In the genomic region with DNA sequence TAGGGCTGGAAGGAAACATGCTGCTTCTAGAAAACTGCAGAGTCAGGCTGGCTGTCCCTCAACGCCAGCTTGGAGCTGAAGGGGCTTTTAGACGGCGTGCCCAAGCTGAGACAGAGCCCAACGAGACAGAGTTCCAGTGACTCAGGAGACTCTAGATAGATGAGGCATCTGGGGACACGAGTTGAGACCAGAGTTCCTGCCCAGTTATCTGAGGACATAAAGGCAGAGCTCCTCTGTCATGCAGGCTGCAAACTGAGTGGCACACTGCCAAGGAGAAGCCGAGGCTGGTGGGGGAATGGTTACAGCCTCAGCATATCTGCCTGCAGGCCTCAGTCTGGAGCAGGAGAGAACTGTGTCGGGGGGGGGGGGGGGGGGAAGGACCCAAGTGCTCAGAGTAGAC, we compare ENCODE assay signal across 9 mouse cellular contexts.
DNase-seq lines count a peak whose midpoint lies in the region; ATAC-seq and TF ChIP-seq lines count a peak whose summit lies in the region.
"Had no signal": no experiment of that assay in that cellular context is flagged by ENCODE, and none has a peak within 500 bp of the region (broad histone marks: within the 10 kb centered on the region; RNA-seq: fewer than 3 reads in every experiment).

No protein-coding gene starts in this region.

- H3K27me3 ChIP-seq in forebrain, embryonic 16.5 days (replicated peaks; ENCODE audit: control insufficient read depth, insufficient read depth, low read length): no peaks in the 10 kb centered on the region
- no peaks in the 10 kb centered on the region for H3K27me3 ChIP-seq in heart, embryonic 16.5 days (ENCODE audit: control insufficient read depth, insufficient read depth, low read length)
- no peaks in the 10 kb centered on the region for H3K27me3 ChIP-seq in lung, embryonic 14.5 days (ENCODE audit: insufficient read depth, low read length)
- H3K27me3 ChIP-seq in thymus, adult 2 months (ENCODE audit: control insufficient read depth, insufficient read depth, low read length): no peaks in the 10 kb centered on the region
- H3K27me3 ChIP-seq: limb, embryonic 12.5 days had no signal

- H3K27ac ChIP-seq in forebrain, embryonic 16.5 days (ENCODE audit: low read length): no peak overlapping the region
- no peak overlapping the region for H3K27ac ChIP-seq in heart, embryonic 16.5 days (ENCODE audit: low read length)
- no peak overlapping the region; the same call in 1 of the 2 replicates for H3K27ac ChIP-seq in layer of hippocampus, adult 2 months
- H3K27ac ChIP-seq in lung, embryonic 14.5 days (ENCODE audit: low read depth): no peak overlapping the region; the same call in 1 of the 2 replicates
- H3K27ac ChIP-seq in thymus, adult 2 months (ENCODE audit: control insufficient read depth, insufficient read depth, low read length): no peak overlapping the region
- H3K27ac ChIP-seq: limb, embryonic 12.5 days had no signal

- ATAC-seq in forebrain, embryonic 16.5 days: peak; percentile 81
- peak; percentile 86 for ATAC-seq in heart, embryonic 16.5 days (replicated peaks; ENCODE audit: extremely low read depth, insufficient read depth, low FRiP score)
- ATAC-seq in lung, embryonic 14.5 days (ENCODE audit: insufficient read depth): peak; percentile 90

- H3K4me1 ChIP-seq in forebrain, embryonic 16.5 days (replicated peaks; ENCODE audit: control insufficient read depth, insufficient read depth, low read length): peaks cover 16% of the 10 kb centered on the region
- peaks cover 34% of the 10 kb centered on the region for H3K4me1 ChIP-seq in heart, embryonic 16.5 days (ENCODE audit: control insufficient read depth, insufficient read depth, low read length)
- peaks cover 7% of the 10 kb centered on the region; the same call in 1 of the 2 replicates for H3K4me1 ChIP-seq in lung, embryonic 14.5 days (ENCODE audit: insufficient read depth)
- no peaks in the 10 kb centered on the region for H3K4me1 ChIP-seq in thymus, adult 2 months (replicated peaks; ENCODE audit: control insufficient read depth, insufficient read depth, low read length)

- 14% methylated on average over 7 of the region's 7 CpGs for WGBS in forebrain, embryonic 16.5 days
- 13% methylated on average over 6 of the region's 7 CpGs for WGBS in heart, embryonic 16.5 days
- WGBS in lung, embryonic 14.5 days: 20% methylated on average over 7 of the region's 7 CpGs
- WGBS in thymus, adult 2 months: 38% methylated on average over 7 of the region's 7 CpGs

- no peak for TF ChIP-seq CTCF in layer of hippocampus, adult 2 months (conservative IDR thresholded peaks at IDR 0.05)
- TF ChIP-seq CTCF in lung, embryonic 14.5 days (IDR thresholded peaks at IDR 0.05; ENCODE audit: low read depth): no peak
- no peak for TF ChIP-seq CTCF in thymus, adult 2 months (IDR thresholded peaks at IDR 0.05; ENCODE audit: borderline replicate concordance, control insufficient read depth, extremely low read depth, insufficient read depth, low read length, poor library complexity)

- peak; percentile 86 for DNase-seq in 416B (ENCODE audit: low read depth)
- peak; percentile 83 for DNase-seq in adrenal gland, postnatal 25 days
- DNase-seq in layer of hippocampus, adult 2 months (ENCODE audit: low spot score in 2 of 2): peak; percentile 45 to 53
- peak; percentile 88 for DNase-seq in lung, embryonic 14.5 days
- DNase-seq in right cerebral cortex, postnatal 14 days: peak; percentile 78
- DNase-seq in thymus, adult 2 months: no peak

- H3K9me3 ChIP-seq in forebrain, embryonic 16.5 days (ENCODE audit: control insufficient read depth, low read length): no peaks in the 10 kb centered on the region
- no peaks in the 10 kb centered on the region for H3K9me3 ChIP-seq in heart, embryonic 16.5 days (replicated peaks; ENCODE audit: control insufficient read depth, low read length)
- no peaks in the 10 kb centered on the region for H3K9me3 ChIP-seq in lung, embryonic 14.5 days (ENCODE audit: low read depth, low read length)
- H3K9me3 ChIP-seq: limb, embryonic 12.5 days had no signal

- no peak overlapping the region for H3K4me3 ChIP-seq in forebrain, embryonic 16.5 days (replicated peaks; ENCODE audit: low read length)
- no peak overlapping the region for H3K4me3 ChIP-seq in heart, embryonic 16.5 days (ENCODE audit: low read length)
- H3K4me3 ChIP-seq in layer of hippocampus, adult 2 months: no peak overlapping the region
- no peak overlapping the region for H3K4me3 ChIP-seq in lung, embryonic 14.5 days (ENCODE audit: low read depth, low read length)
- H3K4me3 ChIP-seq in thymus, adult 2 months (ENCODE audit: control insufficient read depth, insufficient read depth, low read length): no peak overlapping the region
- H3K4me3 ChIP-seq: limb, embryonic 12.5 days had no signal

- no peak overlapping the region for H3K9ac ChIP-seq in forebrain, embryonic 16.5 days (replicated peaks; ENCODE audit: low read depth, low read length)
- H3K9ac ChIP-seq in heart, embryonic 16.5 days (ENCODE audit: low read length): no peak overlapping the region
- H3K9ac ChIP-seq in lung, embryonic 14.5 days: no peak overlapping the region
- H3K9ac ChIP-seq: limb, embryonic 12.5 days had no signal

- H3K36me3 ChIP-seq in forebrain, embryonic 16.5 days (ENCODE audit: control insufficient read depth, insufficient read depth): no peaks in the 10 kb centered on the region
- no peaks in the 10 kb centered on the region for H3K36me3 ChIP-seq in heart, embryonic 16.5 days (ENCODE audit: control insufficient read depth, insufficient read depth)
- no peaks in the 10 kb centered on the region for H3K36me3 ChIP-seq in lung, embryonic 14.5 days (ENCODE audit: insufficient read depth)
- H3K36me3 ChIP-seq in thymus, adult 2 months (ENCODE audit: control insufficient read depth, insufficient read depth, low read length): no peaks in the 10 kb centered on the region
- H3K36me3 ChIP-seq: limb, embryonic 12.5 days had no signal

- no peak for TF ChIP-seq POLR2A in thymus, adult 2 months (IDR thresholded peaks at IDR 0.05; ENCODE audit: control insufficient read depth, extremely low read depth, insufficient read depth, low read length, poor library complexity)

- H3K4me2 ChIP-seq in forebrain, embryonic 16.5 days (ENCODE audit: low read length): no peak overlapping the region
- no peak overlapping the region for H3K4me2 ChIP-seq in heart, embryonic 16.5 days (ENCODE audit: low read depth, low read length)
- no peak overlapping the region for H3K4me2 ChIP-seq in lung, embryonic 14.5 days
- H3K4me2 ChIP-seq: limb, embryonic 12.5 days had no signal
